Mouse (Mus musculus) midbrain, embryonic 14.5 days (tissue): ENCODE measurements at regions not wholly inside any gene's neighbourhood (a gene's known extent, or its start where the extent isn't known, plus 50 kb on each side); places are given as distances from the start of the nearest gene placed in this dataset.
A peak's percentile ranks its signal among the peaks of the same experiment; 100 is the strongest.

ENCODE experiments used
- ATAC-seq: fragments of 200-750 bp; cut with Nextera tagmentation; 2 replicates; pipeline ENCODE4 v1.8.0; 2017; ENCODE audit warnings: moderate number of reproducible peaks, moderate library complexity; ENCODE audit not compliant: low FRiP score, low TSS enrichment
- DNase-seq: peaks from one replicate; pipeline ENCODE4 v3.0.0-alpha.2; 2015
- H3K27ac ChIP-seq: fragments of 300-500 bp; sonication (generic); replicated peaks from 2 replicates; pipeline ENCODE4 v1.5.1; 2014; ENCODE audit warnings: mild to moderate bottlenecking, low read depth, low read length, moderate library complexity
- H3K27me3 ChIP-seq: fragments of 300-500 bp; sonication (generic); 2 replicates; pipeline ENCODE4 v1.6.1; 2014; ENCODE audit warnings: low read length, control low read depth, mixed read lengths; ENCODE audit not compliant: control insufficient read depth, insufficient read depth
- H3K36me3 ChIP-seq: fragments of 300-500 bp; sonication (generic); 2 replicates; pipeline ENCODE4 v1.6.1; 2014; ENCODE audit warnings: low read length, control low read depth; ENCODE audit not compliant: control insufficient read depth, insufficient read depth
- H3K4me1 ChIP-seq: fragments of 300-500 bp; sonication (generic); 2 replicates; pipeline ENCODE4 v1.6.1; 2014; ENCODE audit warnings: mild to moderate bottlenecking, antibody characterized with exemption, low read length, control low read depth; ENCODE audit not compliant: control insufficient read depth, insufficient read depth
- H3K4me2 ChIP-seq: fragments of 300-500 bp; sonication (generic); 2 replicates; pipeline ENCODE4 v1.6.1; 2014; ENCODE audit warnings: mild to moderate bottlenecking, low read length, moderate library complexity
- H3K4me3 ChIP-seq: fragments of 300-500 bp; sonication (generic); replicated peaks from 2 replicates; pipeline ENCODE4 v1.5.1; 2014; ENCODE audit warnings: low read depth, low read length
- H3K9ac ChIP-seq: fragments of 300-500 bp; sonication (generic); replicated peaks from 2 replicates; pipeline ENCODE4 v1.6.1; 2014; ENCODE audit warnings: mild to moderate bottlenecking, low read length, moderate library complexity
- H3K9me3 ChIP-seq: fragments of 300-500 bp; sonication (generic); 2 replicates; pipeline ENCODE4 v1.6.1; 2016; ENCODE audit warnings: low read length, control low read depth, mixed read lengths; ENCODE audit not compliant: control insufficient read depth
- WGBS: fragments of 180-500 bp; shearing (Covaris S2); extraction: QIAGEN DNeasy Blood & Tissue Kit; methylation state at CpG from one replicate; pipeline ENCODE4 v1.1.7; 2014; 5-methylcytosine and 5-hydroxymethylcytosine counted together

DNA sequence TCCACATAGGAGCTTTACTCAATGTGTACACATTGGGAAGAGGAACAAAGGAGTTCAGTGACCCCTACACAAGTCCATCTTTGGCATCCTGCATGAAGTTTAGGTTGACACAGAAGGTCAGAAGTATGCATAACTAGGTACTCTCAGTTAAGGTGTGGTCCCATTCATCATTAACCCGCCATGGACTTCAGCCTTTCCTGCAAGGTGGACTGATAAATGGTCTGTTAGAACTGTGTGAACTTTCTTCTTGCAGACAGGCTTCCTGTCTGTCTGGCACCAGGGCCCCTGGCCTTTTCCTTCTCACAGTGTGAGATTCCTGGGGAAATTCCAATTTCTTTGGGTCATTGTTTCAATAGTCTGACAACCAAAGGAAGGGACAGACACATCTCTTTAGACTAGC, 121.5 kb upstream of the Egfl6 start:
- Histone ChIP-seq H3K4me3 (no peak overlapping the region), H3K9me3 (no peaks in the 10 kb centered on the region), H3K9ac (no peak overlapping the region), H3K4me2 (no peak overlapping the region), H3K4me1 (no peaks in the 10 kb centered on the region), H3K27me3 (no peaks in the 10 kb centered on the region), H3K27ac (no peak overlapping the region), H3K36me3 (no peaks in the 10 kb centered on the region)
- no peak for DNase-seq
- WGBS, result 54% methylated on average over 1 of the region's 1 CpGs
- ATAC-seq, result no peak

GRCm38 (mm10) chrX:166704311-166704710, 118.8 kb upstream of the Egfl6 start:
- no peaks in the 10 kb centered on the region for H3K4me1 ChIP-seq
- H3K4me3 ChIP-seq, result no peak overlapping the region
- H3K27me3 ChIP-seq, result 0 out of 2 replicates have a peak, but pooled peaks cover 3% of the 10 kb centered on the region
- WGBS, result 96% methylated on average over 2 of the region's 2 CpGs
- no peak overlapping the region for H3K9ac ChIP-seq
- no peak overlapping the region for H3K4me2 ChIP-seq
- H3K36me3 ChIP-seq, result no peaks in the 10 kb centered on the region
- no peak for DNase-seq
- no peak for ATAC-seq
- no peaks in the 10 kb centered on the region for H3K9me3 ChIP-seq
- no peak overlapping the region for H3K27ac ChIP-seq

DNA sequence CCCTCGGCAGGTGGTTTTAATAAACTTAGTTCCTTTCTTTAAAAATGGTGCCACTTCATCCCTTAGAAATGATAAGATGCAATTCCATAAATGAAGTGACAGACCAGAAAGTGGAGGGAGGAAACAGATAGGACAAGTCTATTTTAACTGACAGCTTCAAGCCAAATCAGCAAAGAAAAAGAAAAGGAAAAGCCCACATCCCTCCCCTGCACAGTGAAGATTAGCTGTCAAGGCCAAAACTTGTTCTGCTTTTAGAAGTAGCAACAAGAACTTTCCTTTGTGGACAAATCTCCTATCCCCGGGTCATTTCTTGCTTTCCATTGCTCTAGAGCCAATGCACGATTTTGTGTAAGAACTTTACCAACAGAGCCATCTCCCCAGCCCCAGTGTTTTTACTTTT, 108.7 kb upstream of the Egfl6 start:
- WGBS, result 76% methylated on average over 3 of the region's 3 CpGs
- no peak for ATAC-seq
- DNase-seq, result no peak
- no peak overlapping the region for H3K4me2 ChIP-seq
- no peaks in the 10 kb centered on the region for H3K9me3 ChIP-seq
- no peak overlapping the region for H3K9ac ChIP-seq
- no peak overlapping the region for H3K27ac ChIP-seq
- no peak overlapping the region for H3K4me3 ChIP-seq
- H3K36me3 ChIP-seq, result no peaks in the 10 kb centered on the region
- no peaks in the 10 kb centered on the region for H3K27me3 ChIP-seq
- no peaks in the 10 kb centered on the region for H3K4me1 ChIP-seq

DNA sequence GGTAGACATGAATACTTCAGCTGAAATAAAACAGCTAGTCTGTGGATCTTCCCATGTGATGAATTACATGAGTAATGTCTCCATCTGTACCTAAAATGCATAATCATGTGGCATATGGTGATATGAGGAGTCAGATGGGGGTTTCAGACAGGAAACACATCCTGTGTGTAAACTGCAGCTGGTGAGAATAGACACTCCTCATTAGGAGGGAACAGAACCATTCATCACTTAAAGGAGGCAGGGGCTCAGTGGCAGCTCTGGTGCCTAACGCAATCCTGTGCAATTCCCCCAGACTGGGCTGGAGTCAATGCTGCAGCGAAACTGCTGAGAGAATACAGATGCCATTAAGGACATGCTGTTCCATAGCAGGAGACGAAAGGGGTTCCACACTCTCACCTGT, 103.3 kb upstream of the Egfl6 start:
- no peaks in the 10 kb centered on the region for H3K27me3 ChIP-seq
- no peak for ATAC-seq
- H3K4me2 ChIP-seq, result no peak overlapping the region
- no peaks in the 10 kb centered on the region for H3K36me3 ChIP-seq
- H3K9ac ChIP-seq, result no peak overlapping the region
- 77% methylated on average over 3 of the region's 3 CpGs for WGBS
- no peaks in the 10 kb centered on the region for H3K9me3 ChIP-seq
- DNase-seq, result no peak
- H3K4me3 ChIP-seq, result no peak overlapping the region
- H3K27ac ChIP-seq, result no peak overlapping the region
- H3K4me1 ChIP-seq, result no peaks in the 10 kb centered on the region

GRCm38 (mm10) chrX:166673404-166673803, 87.9 kb upstream of the Egfl6 start:
- H3K27me3 ChIP-seq, result no peaks in the 10 kb centered on the region
- ATAC-seq (no peak), DNase-seq (no peak)
- no peaks in the 10 kb centered on the region for H3K36me3 ChIP-seq
- WGBS, result 84% methylated on average over 3 of the region's 3 CpGs
- no peak overlapping the region for H3K4me2 ChIP-seq
- H3K4me3 ChIP-seq, result no peak overlapping the region
- no peak overlapping the region for H3K9ac ChIP-seq
- no peaks in the 10 kb centered on the region for H3K9me3 ChIP-seq
- no peaks in the 10 kb centered on the region for H3K4me1 ChIP-seq
- H3K27ac ChIP-seq, result no peak overlapping the region

GRCm38 (mm10) chrX:166672617-166673016, 87.1 kb upstream of the Egfl6 start:
- no peak overlapping the region for H3K4me3 ChIP-seq
- H3K27ac ChIP-seq, result no peak overlapping the region
- ATAC-seq (no peak), DNase-seq (no peak)
- H3K9me3 ChIP-seq, result no peaks in the 10 kb centered on the region
- H3K27me3 ChIP-seq, result no peaks in the 10 kb centered on the region
- H3K4me2 ChIP-seq, result no peak overlapping the region
- no peaks in the 10 kb centered on the region for H3K4me1 ChIP-seq
- 96% methylated on average over 1 of the region's 1 CpGs for WGBS
- H3K9ac ChIP-seq, result no peak overlapping the region
- H3K36me3 ChIP-seq, result no peaks in the 10 kb centered on the region

DNA sequence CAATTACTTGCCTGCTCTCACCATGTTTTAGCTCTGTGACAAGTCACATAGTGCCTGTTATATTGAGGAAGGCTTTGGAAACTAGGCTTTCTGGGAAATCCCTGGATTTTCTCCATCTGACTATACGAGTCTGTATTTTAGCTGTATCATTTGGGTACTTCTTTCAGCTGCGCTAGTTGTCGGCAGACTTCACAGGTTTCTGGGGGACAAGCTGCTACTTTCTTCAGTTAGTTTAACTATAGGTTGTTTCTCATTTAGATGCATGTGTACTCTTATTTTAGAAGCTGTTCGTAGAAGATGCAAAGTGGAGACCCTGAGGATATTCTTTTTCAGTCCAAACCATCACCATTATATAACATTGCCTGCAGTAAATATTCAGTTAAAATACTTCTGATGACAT, 86.3 kb upstream of the Egfl6 start:
- no peak for DNase-seq
- no peak overlapping the region for H3K27ac ChIP-seq
- H3K4me1 ChIP-seq, result no peaks in the 10 kb centered on the region
- no peak for ATAC-seq
- no peak overlapping the region for H3K4me2 ChIP-seq
- H3K27me3 ChIP-seq, result no peaks in the 10 kb centered on the region
- 88% methylated on average over 4 of the region's 4 CpGs for WGBS
- H3K36me3 ChIP-seq, result no peaks in the 10 kb centered on the region
- no peak overlapping the region for H3K4me3 ChIP-seq
- no peak overlapping the region for H3K9ac ChIP-seq
- H3K9me3 ChIP-seq, result no peaks in the 10 kb centered on the region

DNA sequence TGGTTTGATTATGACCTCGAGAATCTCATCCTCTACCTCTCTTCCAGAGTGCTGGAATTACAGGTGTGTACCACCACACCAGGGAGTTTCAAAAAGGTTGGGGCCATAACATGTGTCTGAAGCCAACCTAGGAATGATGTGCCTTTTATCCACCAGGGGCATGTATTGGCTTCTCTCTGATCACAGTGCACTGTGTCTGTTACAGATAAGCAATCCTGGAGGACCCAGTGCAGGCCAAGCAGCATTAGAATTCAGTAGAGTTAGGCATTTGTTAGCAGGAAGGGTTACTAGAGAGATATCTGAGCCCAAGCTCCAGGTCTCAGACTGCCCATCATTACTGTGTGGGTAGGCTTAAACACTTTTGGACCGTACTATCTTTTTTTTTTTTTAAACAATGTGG, 80.8 kb upstream of the Egfl6 start:
- no peak overlapping the region for H3K9ac ChIP-seq
- DNase-seq, result no peak
- 0 out of 2 replicates have a peak, but pooled peaks cover 5% of the 10 kb centered on the region for H3K4me1 ChIP-seq
- 76% methylated on average over 2 of the region's 2 CpGs for WGBS
- H3K36me3 ChIP-seq, result no peaks in the 10 kb centered on the region
- no peaks in the 10 kb centered on the region for H3K9me3 ChIP-seq
- no peak overlapping the region for H3K27ac ChIP-seq
- no peak overlapping the region for H3K4me2 ChIP-seq
- no peak for ATAC-seq
- H3K27me3 ChIP-seq, result no peaks in the 10 kb centered on the region
- H3K4me3 ChIP-seq, result no peak overlapping the region

- no peak overlapping the region for H3K4me3 ChIP-seq
- H3K4me2 ChIP-seq, result no peak overlapping the region
- 37% methylated on average over 6 of the region's 6 CpGs for WGBS
- H3K27me3 ChIP-seq, result no peaks in the 10 kb centered on the region
- no peaks in the 10 kb centered on the region for H3K36me3 ChIP-seq
- 0 out of 2 replicates have a peak, but pooled peaks cover 8% of the 10 kb centered on the region for H3K4me1 ChIP-seq
- no peak overlapping the region for H3K9ac ChIP-seq
- peak overlapping the region; percentile 87 for H3K27ac ChIP-seq
- ATAC-seq (no peak; the same call in 1 of the 2 replicates), DNase-seq (no peak)
- H3K9me3 ChIP-seq, result no peaks in the 10 kb centered on the region
These were observed 76.3 kb upstream of the Egfl6 start for GRCm38 (mm10) chrX:166661808-166662207.
